Comparison of ENCODE assay signal across 8 mouse cellular contexts in the genomic region with DNA sequence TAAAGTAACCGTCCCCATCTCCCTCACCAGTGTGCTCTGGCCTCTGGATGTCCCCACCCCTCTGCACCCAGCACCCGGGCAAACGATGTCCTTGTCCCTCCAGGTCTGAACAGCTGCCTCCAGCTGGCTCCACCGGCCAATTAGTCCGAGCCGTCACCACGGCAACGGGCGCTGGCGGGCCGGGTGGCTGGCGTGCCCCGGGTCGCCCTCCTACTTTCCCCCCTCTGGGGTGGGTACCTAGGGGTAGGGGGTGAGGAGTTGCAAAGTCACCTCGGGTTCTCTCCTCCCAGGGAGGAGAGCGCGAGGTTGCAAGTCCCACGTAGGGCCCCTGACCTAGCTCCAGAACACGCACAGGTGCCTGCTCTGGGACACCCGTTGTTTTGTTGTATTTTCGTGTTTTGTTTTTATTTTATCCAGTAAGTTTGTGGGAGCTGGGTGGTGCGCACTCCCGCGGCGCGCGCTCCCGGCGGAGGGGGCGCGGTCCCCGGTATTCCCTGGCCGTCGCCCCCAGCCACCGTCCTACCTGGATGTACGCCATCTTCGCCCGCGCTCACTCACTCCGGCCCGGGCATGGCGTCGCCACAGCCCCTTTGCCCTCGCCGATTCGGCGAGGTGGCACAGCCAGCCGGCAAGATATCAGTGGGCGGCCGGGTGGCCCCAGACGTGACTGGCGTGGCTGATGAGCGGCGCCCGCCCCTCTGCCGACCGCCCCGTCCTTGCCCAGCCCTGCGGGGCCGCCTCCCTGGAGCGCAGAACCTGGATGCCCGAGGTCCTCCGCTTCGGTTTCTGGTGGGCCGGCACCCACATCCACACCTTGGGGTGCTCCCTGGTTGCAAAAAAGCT. TPM values are rescaled to one million over a fixed set of nuclear protein-coding genes. Genes with fewer than 3 reads are reported as not detected.
DNase-seq lines count a peak whose midpoint lies in the region; ATAC-seq and TF ChIP-seq lines count a peak whose summit lies in the region.

No protein-coding gene starts in this region.

- H3K4me1 ChIP-seq in lung, adult 2 months (ENCODE audit: control insufficient read depth, insufficient read depth, low read length): peaks cover 4% of the 10 kb centered on the region; the same call in 1 of the 2 replicates

- TF ChIP-seq CTCF in lung, adult 2 months (IDR thresholded peaks at IDR 0.05; ENCODE audit: insufficient read depth, low read length): no peak

- peak overlapping the region; percentile 56 for H3K4me3 ChIP-seq in lung, adult 2 months (replicated peaks; ENCODE audit: extremely low read depth, low read depth, low read length)

- WGBS in lung, adult 2 months: 1% methylated on average over 65 of the region's 65 CpGs

- peak; percentile 39 to 47 for DNase-seq in layer of hippocampus, postnatal 36 days
- no peak for DNase-seq in layer of hippocampus, postnatal 14 days (ENCODE audit: low spot score in 2 of 2)
- DNase-seq in cerebellum, adult 18-20 months: peak; percentile 5 to 12
- peak; percentile 67 for DNase-seq in kidney, adult 11 months
- peak; percentile 42 for DNase-seq in lung, adult 2 months
- peak; percentile 52 for DNase-seq in ovary, postnatal 36 days (ENCODE audit: low spot score)
- no peak for DNase-seq in thymus, adult 18-20 months

- ATAC-seq in granulocyte monocyte progenitor cell, adult 5-6 weeks (replicated peaks; ENCODE audit: poor library complexity, severe bottlenecking): peak; percentile 38

- TF ChIP-seq POLR2A in lung, adult 2 months (IDR thresholded peaks at IDR 0.05; ENCODE audit: borderline replicate concordance, extremely low read depth, low read depth, low read length): no peak

RNA-seq across cellular contexts. Expression of gene Syt17, which starts 0.5 kb away (rescaled TPM):
- total RNA-seq in layer of hippocampus, postnatal 36 days (2021): 10 to 100 TPM; 87.4 to 92.0 TPM
- 10 to 100 TPM; 64.6 to 64.9 TPM for total RNA-seq in layer of hippocampus, postnatal 14 days (2021)
- total RNA-seq in granulocyte monocyte progenitor cell, adult 5-6 weeks (2014; fragmentation: Nextera tagmentation): not detected in 2 replicates
- total RNA-seq in granulocyte monocyte progenitor cell, adult 5-6 weeks (2017): not detected in 2 replicates
- 5.0 and 6.8 TPM in 2 replicates for polyA plus RNA-seq in lung, adult 2 months (2012; rRNA removed)

RNA-seq across cellular contexts. Expression of gene Itpripl2, which starts 44.3 kb away (rescaled TPM):
- 1 to 10 TPM; 3.2 to 3.6 TPM for total RNA-seq in layer of hippocampus, postnatal 36 days (2021)
- total RNA-seq in layer of hippocampus, postnatal 14 days (2021): 1 to 10 TPM; 4.6 TPM
- total RNA-seq in granulocyte monocyte progenitor cell, adult 5-6 weeks (2014; fragmentation: Nextera tagmentation): 9.0 and 11.3 TPM in 2 replicates
- 18.3 and 21.2 TPM in 2 replicates for total RNA-seq in granulocyte monocyte progenitor cell, adult 5-6 weeks (2017)
- polyA plus RNA-seq in lung, adult 2 months (2012; rRNA removed): 60.9 and 84.2 TPM in 2 replicates

Comparison
In these comparisons a context has a peak if more than half of its experiments do, and no peak if none do; other contexts are left out.
1. DNase-seq: peak in layer of hippocampus, postnatal 36 days (2 of 2), cerebellum, adult 18-20 months (2 of 2), kidney, adult 11 months (single experiment), lung, adult 2 months (single experiment) and ovary, postnatal 36 days (single experiment); none in layer of hippocampus, postnatal 14 days (0 of 2) and thymus, adult 18-20 months (0 of 2).
2. RNA of gene Syt17, which starts 0.5 kb away (total RNA-seq): 87.4 to 92.0 TPM in layer of hippocampus, postnatal 36 days and 64.6 to 64.9 TPM in layer of hippocampus, postnatal 14 days; not detected in granulocyte monocyte progenitor cell, adult 5-6 weeks; every median in the first group is over 10 times any median in the second.